Mouse (Mus musculus) MEL (cell line): Measurements from ENCODE around the gene Pigq. TPM values are rescaled to one million over a fixed set of nuclear protein-coding genes. Genes with fewer than 3 reads are reported as not detected.

ENCODE experiments used
- DNase-seq: peaks from one replicate; pipeline ENCODE4 v3.0.0; 2011; ENCODE audit warnings: low read depth, low spot score
- H3K27ac ChIP-seq: 2 replicates; pipeline ENCODE4 v1.5.1; 2012; ENCODE audit warnings: low read depth, mild to moderate bottlenecking, control low read depth, low read length, moderate library complexity; ENCODE audit not compliant: control insufficient read depth
- H3K27me3 ChIP-seq, 2 experiments: fragments of 150-350 bp in 1 of 2; sonication (generic) in 1 of 2; 2 replicates each; pipeline ENCODE4 v1.6.1; 2012; ENCODE audit warnings: low read length in 2 of 2, mild to moderate bottlenecking in 2 of 2, improper control_type of control experiment in 1 of 2, moderate library complexity in 1 of 2; ENCODE audit not compliant: insufficient read depth in 2 of 2, control insufficient read depth in 1 of 2
- H3K36me3 ChIP-seq, 2 experiments: 2 replicates each; pipeline ENCODE4 v1.6.1; 2012 to 2014; ENCODE audit warnings: low read length in 2 of 2, improper control_type of control experiment in 1 of 2, inconsistent platforms in 1 of 2, mild to moderate bottlenecking in 1 of 2; ENCODE audit not compliant: insufficient read depth in 2 of 2, control insufficient read depth in 1 of 2
- H3K4me1 ChIP-seq, 2 experiments: fragments of 150-350 bp in 1 of 2; sonication (generic) in 1 of 2; 2 replicates each; pipeline ENCODE4 v1.6.1; 2012; ENCODE audit warnings: low read length in 2 of 2, improper control_type of control experiment in 1 of 2, mild to moderate bottlenecking in 1 of 2; ENCODE audit not compliant: insufficient read depth in 2 of 2, control insufficient read depth in 1 of 2
- H3K4me3 ChIP-seq, 2 experiments: fragments of 150-350 bp in 1 of 2; sonication (generic) in 1 of 2; 2 replicates each; pipeline ENCODE4 v1.5.1; 2012; ENCODE audit warnings: low read depth in 2 of 2, low read length in 2 of 2, mild to moderate bottlenecking in 2 of 2, moderate library complexity in 2 of 2, control low read depth in 1 of 2, improper control_type of control experiment in 1 of 2; ENCODE audit not compliant: control insufficient read depth in 1 of 2, insufficient read depth in 1 of 2
- H3K79me2 ChIP-seq: 2 replicates; pipeline ENCODE4 v1.6.1; 2012; ENCODE audit warnings: mild to moderate bottlenecking, low read length, moderate library complexity; ENCODE audit not compliant: control insufficient read depth, poor library complexity, insufficient read depth
- H3K9ac ChIP-seq: 2 replicates; pipeline ENCODE4 v1.6.1; 2012; ENCODE audit warnings: low read depth, mild to moderate bottlenecking, control low read depth, low read length, moderate library complexity; ENCODE audit not compliant: control insufficient read depth, poor library complexity, severe bottlenecking
- H3K9me3 ChIP-seq: fragments of 150-350 bp; sonication (generic); replicated peaks from 2 replicates; pipeline ENCODE4 v1.6.1; 2012; ENCODE audit warnings: mild to moderate bottlenecking, low read length, improper control_type of control experiment, moderate library complexity; ENCODE audit not compliant: insufficient read depth
- BHLHE40 ChIP-seq: IDR thresholded peaks from 2 replicates; pipeline ENCODE4 v1.6.1; 2012; ENCODE audit warnings: low read depth, mild to moderate bottlenecking, inconsistent platforms, low read length, improper control_type of control experiment, borderline replicate concordance
- CTCF ChIP-seq, 3 experiments: IDR thresholded peaks in 2 of 3; conservative IDR thresholded peaks in 1 of 3; 2 replicates each; pipeline ENCODE4 v1.5.1; 2011 to 2012; ENCODE audit warnings: low read length in 3 of 3, low read depth in 2 of 3, mild to moderate bottlenecking in 2 of 3, improper control_type of control experiment in 1 of 3, inconsistent platforms in 1 of 3, mixed read lengths in 1 of 3, moderate library complexity in 1 of 3; ENCODE audit not compliant: control insufficient read depth in 1 of 3, insufficient read depth in 1 of 3, poor library complexity in 1 of 3, severe bottlenecking in 1 of 3
- E2F4 ChIP-seq: IDR thresholded peaks from 2 replicates; pipeline ENCODE4 v1.6.1; 2011; ENCODE audit warnings: low read depth, low read length, improper control_type of control experiment, borderline replicate concordance
- EP300 ChIP-seq, 2 experiments: IDR thresholded peaks; 2 replicates each; pipeline ENCODE4 v1.6.1; 2011; ENCODE audit warnings: improper control_type of control experiment in 2 of 2, low read length in 2 of 2, low read depth in 1 of 2, mild to moderate bottlenecking in 1 of 2
- ETS1 ChIP-seq: IDR thresholded peaks from 2 replicates; pipeline ENCODE4 v1.6.1; 2012; ENCODE audit warnings: low read depth, mild to moderate bottlenecking, inconsistent platforms, low read length, improper control_type of control experiment, moderate library complexity
- GABPA ChIP-seq: IDR thresholded peaks from 2 replicates; pipeline ENCODE4 v1.6.1; 2012; ENCODE audit warnings: low read depth, mild to moderate bottlenecking, inconsistent platforms, low read length, improper control_type of control experiment, moderate library complexity
- GATA1 ChIP-seq: IDR thresholded peaks from 2 replicates; pipeline ENCODE4 v1.6.1; 2011; ENCODE audit warnings: low read depth, low read length, improper control_type of control experiment
- HCFC1 ChIP-seq: IDR thresholded peaks from 2 replicates; pipeline ENCODE4 v1.6.1; 2012; ENCODE audit warnings: low read depth, mild to moderate bottlenecking, inconsistent platforms, low read length, improper control_type of control experiment, moderate library complexity
- JUND ChIP-seq: IDR thresholded peaks from 2 replicates; pipeline ENCODE4 v1.6.1; 2011; ENCODE audit warnings: low read depth, mild to moderate bottlenecking, improper control_type of control experiment, low read length
- KAT2A ChIP-seq: conservative IDR thresholded peaks from 2 replicates; pipeline ENCODE4 v1.6.1; 2012; ENCODE audit warnings: low read depth, low read length, improper control_type of control experiment, inconsistent platforms
- MAFK ChIP-seq: IDR thresholded peaks from 2 replicates; pipeline ENCODE4 v1.6.1; 2011; ENCODE audit warnings: low read depth, mild to moderate bottlenecking, low read length, improper control_type of control experiment, borderline replicate concordance
- MEF2A ChIP-seq: IDR thresholded peaks from 2 replicates; pipeline ENCODE4 v1.6.1; 2014; ENCODE audit warnings: low read depth, mild to moderate bottlenecking, inconsistent platforms, low read length, improper control_type of control experiment; ENCODE audit not compliant: poor library complexity, insufficient replicate concordance, severe bottlenecking; ENCODE audit errors: extremely low read depth
- MXI1 ChIP-seq: IDR thresholded peaks from 2 replicates; pipeline ENCODE4 v1.6.1; 2011; ENCODE audit warnings: mild to moderate bottlenecking, low read depth, low read length, improper control_type of control experiment
- MYC ChIP-seq: IDR thresholded peaks from 2 replicates; pipeline ENCODE4 v1.6.1; 2011; ENCODE audit warnings: low read depth, mild to moderate bottlenecking, low read length, improper control_type of control experiment, moderate library complexity
- NRF1 ChIP-seq: IDR thresholded peaks from 2 replicates; pipeline ENCODE4 v1.6.1; 2014; ENCODE audit warnings: low read depth, mild to moderate bottlenecking, inconsistent platforms, low read length, improper control_type of control experiment, moderate library complexity; ENCODE audit not compliant: poor library complexity, insufficient read depth, severe bottlenecking
- RCOR1 ChIP-seq: IDR thresholded peaks from 2 replicates; pipeline ENCODE4 v1.6.1; 2012; ENCODE audit warnings: low read depth, mild to moderate bottlenecking, inconsistent platforms, low read length, improper control_type of control experiment
- SIN3A ChIP-seq: IDR thresholded peaks from 2 replicates; pipeline ENCODE4 v1.6.1; 2012; ENCODE audit warnings: low read length, improper control_type of control experiment, inconsistent platforms
- SMC3 ChIP-seq: IDR thresholded peaks from 2 replicates; pipeline ENCODE4 v1.6.1; 2011; ENCODE audit warnings: low read depth, low read length, improper control_type of control experiment
- TBP ChIP-seq: IDR thresholded peaks from 2 replicates; pipeline ENCODE4 v1.8.0; 2011; ENCODE audit warnings: low read depth, low read length, improper control_type of control experiment
- TCF12 ChIP-seq: IDR thresholded peaks from 2 replicates; pipeline ENCODE4 v1.6.1; 2014; ENCODE audit warnings: low read depth, mild to moderate bottlenecking, inconsistent platforms, low read length, improper control_type of control experiment, moderate library complexity
- UBTF ChIP-seq: IDR thresholded peaks from 2 replicates; pipeline ENCODE4 v1.6.1; 2012; ENCODE audit warnings: low read depth, mild to moderate bottlenecking, inconsistent platforms, low read length, improper control_type of control experiment, moderate library complexity, borderline replicate concordance; ENCODE audit not compliant: insufficient read depth
- ZC3H11A ChIP-seq: IDR thresholded peaks from 2 replicates; pipeline ENCODE4 v1.6.1; 2012; ENCODE audit warnings: low read depth, mild to moderate bottlenecking, inconsistent platforms, low read length, improper control_type of control experiment
- ZKSCAN1 ChIP-seq: IDR thresholded peaks from 2 replicates; pipeline ENCODE4 v1.6.1; 2012; ENCODE audit warnings: low read depth, mild to moderate bottlenecking, inconsistent platforms, low read length, improper control_type of control experiment, moderate library complexity
- ZNF384 ChIP-seq: IDR thresholded peaks from 2 replicates; pipeline ENCODE4 v1.6.1; 2012; ENCODE audit warnings: low read depth, mild to moderate bottlenecking, inconsistent platforms, low read length, improper control_type of control experiment
- polyA plus RNA-seq, 2 experiments: library from polyadenylated mRNA; stranded (reverse) in 1 of 2; unstranded in 1 of 2; fragments of >175 nt in 1 of 2; fragments of >200 nt in 1 of 2; gene quantifications; 2 replicates each; pipeline versions ENCODE4 v1.2.1 to v1.2.4; 2012; ENCODE audit warnings: low replicate concordance in 2 of 2, low read depth in 1 of 2; ENCODE audit not compliant: insufficient read length in 2 of 2, insufficient read depth in 1 of 2, missing spikeins in 1 of 2
- total RNA-seq: library from RNA; depleted of rRNA; stranded (reverse); fragments of 300-350 nt; gene quantifications from 2 replicates; pipeline ENCODE4 v1.2.3, GENCODE M21; 2012

Gene Pigq
- total and polyA plus RNA-seq, 3 experiments: 67.8 to 825 (median 193) TPM

GRCm38 (mm10) chr17:25982913-25983312 is 38.2 kb upstream of the Pigq start:
- TF ChIP-seq MAFK (no peak), TBP (no peak), KAT2A (no peak), GABPA (no peak), TCF12 (no peak), GATA1 (no peak), MYC (no peak), SIN3A (no peak), MXI1 (no peak), SMC3 (no peak), UBTF (no peak), JUND (no peak), EP300 (IDR thresholded peaks at IDR 0.05; ENCODE audit: low read depth in 1 of 2, low read length in 2 of 2) (no peak), MEF2A (no peak), ETS1 (no peak)
- DNase-seq: no peak
- Histone ChIP-seq H3K4me1 (peaks cover 5 to 13% of the 10 kb centered on the region in 2 experiments; a peak in 3 of 4 replicates), H3K27ac (no peak overlapping the region), H3K36me3 (peaks cover 0 to 13% of the 10 kb centered on the region in 2 experiments; a peak in 2 of 4 replicates), H3K9ac (no peak overlapping the region), H3K4me3 (no peak overlapping the region), H3K27me3 (no peaks in the 10 kb centered on the region), H3K79me2 (peaks cover 33% of the 10 kb centered on the region), H3K9me3 (no peaks in the 10 kb centered on the region)

GRCm38 (mm10) chr17:25980854-25981253 is 36.1 kb upstream of the Pigq start:
- TF ChIP-seq TCF12: no peak
- no peak for TF ChIP-seq NRF1
- TF ChIP-seq ZC3H11A: no peak
- TF ChIP-seq TBP: no peak
- TF ChIP-seq KAT2A: no peak
- TF ChIP-seq CTCF (IDR thresholded peaks at IDR 0.05 in 2 of 3, conservative IDR thresholded peaks at IDR 0.05 in 1 of 3; ENCODE audit: control insufficient read depth in 1 of 3, insufficient read depth in 1 of 3, low read depth in 2 of 3, low read length in 3 of 3, poor library complexity in 1 of 3, severe bottlenecking in 1 of 3): no peak
- TF ChIP-seq BHLHE40: no peak
- TF ChIP-seq JUND: no peak
- no peak for TF ChIP-seq RCOR1
- no peak for TF ChIP-seq ZNF384
- no peak for TF ChIP-seq HCFC1
- TF ChIP-seq E2F4: no peak
- TF ChIP-seq ZKSCAN1: no peak
- H3K9me3 ChIP-seq: no peaks in the 10 kb centered on the region
- peaks cover 0 to 13% of the 10 kb centered on the region in 2 experiments; a peak in 2 of 4 replicates for H3K36me3 ChIP-seq
- H3K27me3 ChIP-seq: no peaks in the 10 kb centered on the region
- H3K4me3 ChIP-seq: no peak overlapping the region
- no peak overlapping the region for H3K9ac ChIP-seq
- DNase-seq: no peak
- H3K27ac ChIP-seq: no peak overlapping the region
- peaks cover 33% of the 10 kb centered on the region for H3K79me2 ChIP-seq
- H3K4me1 ChIP-seq: peaks cover 6 to 16% of the 10 kb centered on the region in 2 experiments; a peak in 3 of 4 replicates
